Mouse (Mus musculus) forebrain, embryonic 15.5 days (tissue): ENCODE measurements around the gene Gm48552. TPM values are rescaled to one million over a fixed set of nuclear protein-coding genes. Genes with fewer than 3 reads are reported as not detected.
A peak's percentile ranks its signal among the peaks of the same experiment; 100 is the strongest.

Experiments
- ATAC-seq: fragments of 200-750 bp; cut with Nextera tagmentation; replicated peaks from 2 replicates; pipeline ENCODE4 v1.8.0; 2017; ENCODE audit warnings: mild to moderate bottlenecking, moderate TSS enrichment, moderate library complexity
- H3K27ac ChIP-seq: fragments of 300-500 bp; sonication (generic); replicated peaks from 2 replicates; pipeline ENCODE4 v1.5.1; 2015; ENCODE audit warnings: mild to moderate bottlenecking, inconsistent platforms
- H3K27me3 ChIP-seq: fragments of 300-500 bp; sonication (generic); 2 replicates; pipeline ENCODE4 v1.6.1; 2015; ENCODE audit warnings: inconsistent platforms
- H3K36me3 ChIP-seq: fragments of 300-500 bp; sonication (generic); 2 replicates; pipeline ENCODE4 v1.6.1; 2015; ENCODE audit warnings: mild to moderate bottlenecking, inconsistent platforms
- H3K4me1 ChIP-seq: fragments of 300-500 bp; sonication (generic); 2 replicates; pipeline ENCODE4 v1.6.1; 2015; ENCODE audit warnings: inconsistent platforms
- H3K4me2 ChIP-seq: fragments of 300-500 bp; sonication (generic); replicated peaks from 2 replicates; pipeline ENCODE4 v1.6.1; 2015; ENCODE audit warnings: mild to moderate bottlenecking, inconsistent platforms
- H3K4me3 ChIP-seq: fragments of 300-500 bp; sonication (generic); 2 replicates; pipeline ENCODE4 v1.5.1; 2015; ENCODE audit warnings: mild to moderate bottlenecking, inconsistent platforms
- H3K9ac ChIP-seq: fragments of 300-500 bp; sonication (generic); replicated peaks from 2 replicates; pipeline ENCODE4 v1.6.1; 2015; ENCODE audit warnings: mild to moderate bottlenecking, inconsistent platforms
- H3K9me3 ChIP-seq: fragments of 300-500 bp; sonication (generic); 2 replicates; pipeline ENCODE4 v1.6.1; 2016; ENCODE audit warnings: inconsistent platforms
- whole genome bisulfite sequencing: fragments of 180-500 bp; shearing (Covaris S2); methylation state at CpG from one replicate; pipeline ENCODE4 v1.1.7; 2015; ENCODE audit warnings: mixed read lengths; 5-methylcytosine and 5-hydroxymethylcytosine counted together
- polyA plus RNA-seq: library from polyadenylated mRNA; unstranded; fragments of >200 nt; fragmentation: Nextera tagmentation; extraction: Ambion mirVana; gene quantifications from 2 replicates; pipeline ENCODE4 v1.2.1, GENCODE M21; 2015

The Gm48552 gene
- polyA plus RNA-seq, 1 experiment from 2014 or later = 2.9 TPM

DNA sequence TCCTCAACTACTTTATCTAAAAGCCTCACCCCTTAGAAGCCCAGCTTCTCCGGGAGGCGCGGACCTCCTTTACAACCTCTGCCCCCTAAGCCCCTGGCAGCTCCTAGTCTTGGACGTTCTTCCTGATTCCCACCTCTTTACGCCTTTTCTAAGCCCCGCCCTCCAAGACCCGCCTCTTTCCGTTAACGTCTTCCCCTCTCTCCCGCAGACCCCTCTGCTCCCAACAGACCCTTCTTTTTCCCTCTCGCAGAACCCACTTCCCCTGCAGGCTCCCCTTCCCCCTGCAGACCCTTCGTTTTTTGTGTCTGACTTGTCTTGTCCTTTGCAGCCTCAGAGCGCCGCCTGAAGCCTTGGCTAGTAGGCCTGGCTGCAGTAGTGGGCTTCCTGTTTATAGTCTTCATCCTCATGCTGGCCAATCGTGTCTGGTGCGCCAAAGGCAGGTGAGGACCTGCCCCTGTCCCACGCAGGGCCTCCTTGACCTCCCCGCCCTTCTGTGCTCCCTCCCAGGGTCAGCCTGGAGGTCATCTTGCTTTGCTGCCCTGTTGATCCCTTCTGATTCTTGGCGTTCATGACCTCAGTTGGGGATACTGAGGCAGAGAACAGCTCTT, 4.8 kb downstream of the Gm48552 start:
- H3K4me3 ChIP-seq = peak overlapping the region; percentile 20
- H3K36me3 ChIP-seq = no peaks in the 10 kb centered on the region
- no peaks in the 10 kb centered on the region for H3K9me3 ChIP-seq
- no peak overlapping the region for H3K27ac ChIP-seq
- peak overlapping the region; percentile 37 for H3K9ac ChIP-seq
- ATAC-seq = no peak
- peaks cover 21% of the 10 kb centered on the region for H3K4me1 ChIP-seq
- H3K4me2 ChIP-seq = peak overlapping the region; percentile 36
- H3K27me3 ChIP-seq = no peaks in the 10 kb centered on the region
- 8% methylated on average over 19 of the region's 19 CpGs for WGBS

DNA sequence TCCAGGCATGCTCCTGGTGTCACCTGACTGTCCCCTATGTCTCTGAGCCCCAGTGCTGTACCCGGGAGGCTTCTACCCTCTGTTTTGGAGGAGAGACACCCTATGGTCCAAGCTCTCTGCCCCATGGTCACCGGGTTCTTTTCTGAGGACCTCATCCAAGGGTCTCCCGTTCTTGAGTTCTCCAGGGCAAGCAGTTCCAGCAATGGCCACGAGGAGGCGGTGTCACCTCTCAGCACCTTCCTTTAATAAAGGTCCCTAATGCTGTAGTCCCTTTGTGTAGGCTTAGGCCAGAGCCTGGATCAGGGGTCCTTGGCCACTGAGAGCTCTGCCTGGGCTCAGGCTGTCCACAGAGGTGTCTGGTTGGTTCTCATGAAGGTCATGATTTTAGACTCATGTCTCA, 6.3 kb downstream of the Gm48552 start:
- Histone ChIP-seq H3K9ac (no peak overlapping the region), H3K9me3 (no peaks in the 10 kb centered on the region), H3K4me2 (no peak overlapping the region), H3K4me1 (peaks cover 26% of the 10 kb centered on the region), H3K27me3 (no peaks in the 10 kb centered on the region), H3K36me3 (0 out of 2 replicates have a peak, but pooled peaks cover 2% of the 10 kb centered on the region), H3K27ac (0 out of 2 replicates have a peak overlapping the region, but pooled peaks have one; percentile 17), H3K4me3 (no peak overlapping the region)
- ATAC-seq = no peak
- 16% methylated on average over 5 of the region's 5 CpGs for WGBS

DNA sequence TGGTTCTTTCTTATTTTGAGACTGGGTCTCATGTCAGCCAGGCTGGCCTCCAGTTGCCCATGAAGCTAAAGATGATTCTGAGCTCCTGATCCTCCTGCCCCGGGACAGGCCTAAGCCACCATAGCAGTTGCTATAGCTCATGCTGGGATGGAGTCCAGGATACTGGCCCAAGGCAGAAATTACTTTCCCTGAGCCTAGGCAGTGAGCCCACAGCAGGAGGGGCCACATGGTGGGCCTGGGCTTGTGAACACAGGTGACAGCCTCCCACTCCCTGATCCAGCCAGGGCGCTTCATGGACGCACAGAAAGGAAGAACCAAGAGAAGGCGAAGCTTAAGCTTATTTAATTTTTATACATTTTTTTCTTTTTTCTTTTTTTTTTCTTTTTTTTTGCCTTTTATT, 7.1 kb downstream of the Gm48552 start:
- no peak overlapping the region for H3K4me3 ChIP-seq
- ATAC-seq = no peak

GRCm38 (mm10) chr10:81396749-81397148, 7.9 kb downstream of the Gm48552 start:
- H3K4me3 ChIP-seq = no peak overlapping the region
- H3K36me3 ChIP-seq = peaks cover 7% of the 10 kb centered on the region; the same call in 1 of the 2 replicates
- H3K4me2 ChIP-seq = no peak overlapping the region
- no peaks in the 10 kb centered on the region for H3K27me3 ChIP-seq
- ATAC-seq = no peak
- 67% methylated on average over 5 of the region's 5 CpGs for WGBS
- peaks cover 42% of the 10 kb centered on the region for H3K4me1 ChIP-seq
- H3K9ac ChIP-seq = peak overlapping the region; percentile 21; the same call in 1 of the 2 replicates
- H3K27ac ChIP-seq = no peak overlapping the region; the same call in 1 of the 2 replicates
- H3K9me3 ChIP-seq = no peaks in the 10 kb centered on the region

More for the DNA sequence above, 7.1 kb downstream of the Gm48552 start:
- Histone ChIP-seq H3K36me3 (peaks cover 7% of the 10 kb centered on the region; the same call in 1 of the 2 replicates), H3K9ac (0 out of 2 replicates have a peak overlapping the region, but pooled peaks have one; percentile 21), H3K4me2 (no peak overlapping the region), H3K27me3 (no peaks in the 10 kb centered on the region), H3K4me1 (peaks cover 33% of the 10 kb centered on the region), H3K9me3 (no peaks in the 10 kb centered on the region), H3K27ac (0 out of 2 replicates have a peak overlapping the region, but pooled peaks have one; percentile 14)
- WGBS = 78% methylated on average over 4 of the region's 4 CpGs

- Histone ChIP-seq H3K9me3 (no peaks in the 10 kb centered on the region), H3K27me3 (peaks cover under 1% of the 10 kb centered on the region; the same call in 1 of the 2 replicates), H3K36me3 (peaks cover 7% of the 10 kb centered on the region; the same call in 1 of the 2 replicates), H3K27ac (no peak overlapping the region), H3K9ac (no peak overlapping the region), H3K4me2 (0 out of 2 replicates have a peak overlapping the region, but pooled peaks have one; percentile 43), H3K4me3 (no peak overlapping the region), H3K4me1 (peaks cover 48% of the 10 kb centered on the region)
- ATAC-seq = no peak
- 71% methylated on average over 5 of the region's 5 CpGs for WGBS
These were observed 10.5 kb downstream of the Gm48552 start for GRCm38 (mm10) chr10:81399296-81399695.

DNA sequence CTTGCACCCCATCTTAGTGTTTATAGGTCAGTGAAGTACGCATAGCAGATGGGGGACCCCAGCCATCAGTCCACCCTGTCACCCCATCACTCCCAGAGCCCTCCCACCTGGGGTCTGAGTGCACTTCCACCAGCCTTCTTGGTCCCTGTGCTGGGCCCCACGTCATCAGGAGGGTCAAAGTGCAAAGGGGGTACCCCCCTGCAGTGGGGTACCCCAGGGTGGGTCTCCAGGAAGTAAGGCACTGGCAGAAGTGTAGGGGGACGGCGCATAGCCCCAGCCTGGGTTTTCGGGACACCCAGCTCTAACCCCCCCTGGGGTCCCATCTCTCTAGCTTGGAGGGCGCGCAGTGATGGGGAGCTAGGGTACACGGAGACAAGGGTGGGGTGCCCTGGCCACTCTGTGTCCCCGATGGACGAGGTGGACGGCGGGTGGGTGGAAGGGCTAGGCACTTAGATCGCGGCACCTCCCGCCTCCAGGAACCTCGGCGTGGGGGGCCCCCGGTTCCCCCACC, 11.0 kb downstream of the Gm48552 start:
- no peaks in the 10 kb centered on the region for H3K9me3 ChIP-seq
- no peak overlapping the region for H3K9ac ChIP-seq
- H3K36me3 ChIP-seq = peaks cover 10% of the 10 kb centered on the region; the same call in 1 of the 2 replicates
- WGBS = 82% methylated on average over 18 of the region's 18 CpGs
- H3K27ac ChIP-seq = no peak overlapping the region; the same call in 1 of the 2 replicates
- H3K4me1 ChIP-seq = peaks cover 48% of the 10 kb centered on the region
- H3K4me3 ChIP-seq = 0 out of 2 replicates have a peak overlapping the region, but pooled peaks have one; percentile 26
- no peak for ATAC-seq
- peaks cover 6% of the 10 kb centered on the region; the same call in 1 of the 2 replicates for H3K27me3 ChIP-seq
- peak overlapping the region; percentile 43 for H3K4me2 ChIP-seq

DNA sequence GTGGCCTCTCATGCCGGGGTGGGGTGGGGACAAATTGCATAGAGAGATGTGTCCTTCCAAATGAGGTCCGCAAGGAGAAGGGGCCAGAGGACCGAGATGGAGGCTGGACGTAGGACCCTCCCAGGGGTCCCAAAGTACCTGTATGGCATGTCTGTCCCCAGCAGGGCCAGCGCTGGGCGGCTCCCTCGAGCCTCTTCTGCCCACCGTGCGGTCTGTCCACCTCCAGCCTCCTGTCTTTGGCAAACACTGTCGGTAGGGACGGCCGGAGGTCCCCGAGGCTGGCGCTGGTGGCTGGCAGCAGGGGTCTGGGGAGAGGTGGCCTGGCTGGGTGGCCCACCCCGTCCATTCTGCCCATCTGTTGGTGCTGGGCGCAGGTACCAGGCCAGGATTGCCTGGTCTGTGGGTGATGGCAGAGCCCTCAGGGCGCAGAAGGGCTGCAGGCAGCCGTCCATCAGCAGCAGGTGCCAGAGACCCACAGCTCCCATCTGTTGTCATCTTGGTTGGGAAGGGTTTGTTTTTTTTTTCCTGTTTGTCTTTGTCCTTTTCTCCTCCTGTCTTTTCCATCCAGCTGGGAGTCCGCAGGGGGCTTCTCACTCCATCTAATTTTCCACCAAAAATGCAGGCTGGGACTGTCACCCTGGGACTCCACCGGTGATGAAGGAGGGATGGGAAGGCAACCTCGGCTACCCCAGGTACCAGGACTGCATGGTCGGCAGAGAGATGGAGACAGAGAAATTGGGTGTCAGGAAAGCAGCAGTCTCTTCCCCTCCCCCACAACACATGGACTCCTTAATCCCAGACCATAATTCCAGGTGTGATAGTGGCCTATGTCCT, 11.8 kb downstream of the Gm48552 start:
- peak overlapping the region; percentile 43 for H3K4me2 ChIP-seq
- H3K4me1 ChIP-seq = peaks cover 48% of the 10 kb centered on the region
- no peaks in the 10 kb centered on the region for H3K9me3 ChIP-seq
- ATAC-seq = no peak
- WGBS = 45% methylated on average over 21 of the region's 22 CpGs
- H3K9ac ChIP-seq = peak overlapping the region; percentile 34; the same call in 1 of the 2 replicates
- peaks cover 7% of the 10 kb centered on the region; the same call in 1 of the 2 replicates for H3K27me3 ChIP-seq
- H3K4me3 ChIP-seq = peak overlapping the region; percentile 26
- peak overlapping the region; percentile 79 for H3K27ac ChIP-seq
- H3K36me3 ChIP-seq = peaks cover 11% of the 10 kb centered on the region; the same call in 1 of the 2 replicates

DNA sequence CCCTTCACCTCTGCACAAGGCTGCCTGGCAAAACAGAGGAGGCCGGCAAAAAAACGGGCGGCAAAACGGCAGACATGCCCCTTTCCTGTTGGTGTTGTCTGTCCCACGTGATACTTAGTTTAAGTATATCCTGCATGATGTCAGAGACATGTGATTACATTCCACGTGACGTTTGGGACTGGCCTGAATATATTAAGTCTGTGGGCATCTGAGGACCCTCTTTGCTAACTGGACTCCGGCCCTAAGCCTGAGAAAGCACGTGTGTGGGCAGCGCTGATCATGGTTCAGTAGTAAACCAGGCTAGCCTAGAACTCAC, 12.4 kb downstream of the Gm48552 start:
- Histone ChIP-seq H3K27ac (peak overlapping the region; percentile 79), H3K4me1 (peaks cover 48% of the 10 kb centered on the region), H3K36me3 (peaks cover 17% of the 10 kb centered on the region; the same call in 1 of the 2 replicates), H3K9ac (no peak overlapping the region), H3K27me3 (peaks cover 7% of the 10 kb centered on the region; the same call in 1 of the 2 replicates), H3K4me3 (peak overlapping the region; percentile 26), H3K9me3 (no peaks in the 10 kb centered on the region), H3K4me2 (peak overlapping the region; percentile 43)
- WGBS = 32% methylated on average over 10 of the region's 10 CpGs
- ATAC-seq = no peak

- Histone ChIP-seq H3K4me2 (peak overlapping the region; percentile 26), H3K36me3 (peaks cover 19% of the 10 kb centered on the region; the same call in 1 of the 2 replicates), H3K27me3 (peaks cover 7% of the 10 kb centered on the region; the same call in 1 of the 2 replicates), H3K27ac (peak overlapping the region; percentile 79), H3K4me3 (no peak overlapping the region), H3K4me1 (peaks cover 42% of the 10 kb centered on the region), H3K9ac (0 out of 2 replicates have a peak overlapping the region, but pooled peaks have one; percentile 7), H3K9me3 (no peaks in the 10 kb centered on the region)
- WGBS = 6% methylated on average over 18 of the region's 18 CpGs
- ATAC-seq = peak; percentile 53
These were observed 12.9 kb downstream of the Gm48552 start for GRCm38 (mm10) chr10:81401521-81402226.

DNA sequence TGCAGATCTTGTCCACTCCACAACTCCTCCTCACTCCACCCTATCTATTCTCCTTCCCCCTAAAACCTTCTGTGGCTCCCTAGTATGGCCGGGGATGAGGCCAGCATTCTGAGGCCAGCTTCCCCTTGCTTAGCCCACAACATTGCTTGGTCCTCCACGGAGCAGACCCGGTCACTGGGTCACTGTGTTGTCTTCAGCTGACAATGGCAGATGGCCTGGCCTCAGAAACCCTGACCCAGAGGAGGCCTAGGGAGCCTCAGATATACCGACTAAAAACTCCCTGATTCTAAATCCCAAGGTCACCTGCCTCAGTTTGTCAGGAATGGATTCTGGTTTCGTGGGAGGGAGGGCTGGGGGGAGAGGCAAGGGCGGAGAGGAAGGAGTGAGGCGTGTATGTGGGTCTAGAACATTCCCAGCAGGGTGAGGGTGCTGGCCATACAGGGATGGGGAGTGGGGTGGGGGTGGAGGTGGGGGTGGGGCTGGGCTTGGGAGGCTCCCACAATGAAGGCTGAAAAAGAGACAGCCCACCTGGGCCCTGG, 13.5 kb downstream of the Gm48552 start:
- Histone ChIP-seq H3K4me1 (peaks cover 46% of the 10 kb centered on the region), H3K27ac (peak overlapping the region; percentile 79), H3K9me3 (no peaks in the 10 kb centered on the region), H3K4me2 (peak overlapping the region; percentile 26; the same call in 1 of the 2 replicates), H3K27me3 (peaks cover 7% of the 10 kb centered on the region; the same call in 1 of the 2 replicates), H3K9ac (0 out of 2 replicates have a peak overlapping the region, but pooled peaks have one; percentile 7), H3K4me3 (no peak overlapping the region), H3K36me3 (peaks cover 23% of the 10 kb centered on the region)
- peak; percentile 25 for ATAC-seq
- WGBS = 18% methylated on average over 7 of the region's 7 CpGs

GRCm38 (mm10) chr10:81403511-81403910, 14.7 kb downstream of the Gm48552 start:
- H3K4me1 ChIP-seq = peaks cover 57% of the 10 kb centered on the region
- H3K9me3 ChIP-seq = no peaks in the 10 kb centered on the region
- WGBS = 64% methylated on average over 10 of the region's 10 CpGs
- peak overlapping the region; percentile 79; the same call in 1 of the 2 replicates for H3K27ac ChIP-seq
- H3K27me3 ChIP-seq = peaks cover 10% of the 10 kb centered on the region; the same call in 1 of the 2 replicates
- H3K9ac ChIP-seq = no peak overlapping the region
- no peak overlapping the region for H3K4me3 ChIP-seq
- peaks cover 30% of the 10 kb centered on the region for H3K36me3 ChIP-seq
- no peak overlapping the region for H3K4me2 ChIP-seq
- ATAC-seq = no peak
